Mouse (Mus musculus) brain, adult 2 months (tissue): ENCODE measurements around the gene Dock8.

Experiments used
- DNase-seq: peaks from one replicate; pipeline ENCODE4 v3.0.0; 2011; ENCODE audit warnings: low read depth, low spot score

Gene Dock8

GRCm38 (mm10) chr19:25251610-25252140 lies 252.3 kb downstream of the Dock8 start:
- no peak for DNase-seq
